Mouse (Mus musculus) stomach, postnatal 0 days (tissue): ENCODE results near the gene Cd28.

Experiments
- CTCF ChIP-seq: IDR thresholded peaks from 2 replicates; pipeline ENCODE4 v1.5.1; 2016; ENCODE audit warnings: antibody characterized with exemption, low read depth, mild to moderate bottlenecking, moderate library complexity
- EP300 ChIP-seq: optimal IDR thresholded peaks from 2 replicates; pipeline ENCODE3; 2016; ENCODE audit warnings: antibody characterized with exemption

DNA sequence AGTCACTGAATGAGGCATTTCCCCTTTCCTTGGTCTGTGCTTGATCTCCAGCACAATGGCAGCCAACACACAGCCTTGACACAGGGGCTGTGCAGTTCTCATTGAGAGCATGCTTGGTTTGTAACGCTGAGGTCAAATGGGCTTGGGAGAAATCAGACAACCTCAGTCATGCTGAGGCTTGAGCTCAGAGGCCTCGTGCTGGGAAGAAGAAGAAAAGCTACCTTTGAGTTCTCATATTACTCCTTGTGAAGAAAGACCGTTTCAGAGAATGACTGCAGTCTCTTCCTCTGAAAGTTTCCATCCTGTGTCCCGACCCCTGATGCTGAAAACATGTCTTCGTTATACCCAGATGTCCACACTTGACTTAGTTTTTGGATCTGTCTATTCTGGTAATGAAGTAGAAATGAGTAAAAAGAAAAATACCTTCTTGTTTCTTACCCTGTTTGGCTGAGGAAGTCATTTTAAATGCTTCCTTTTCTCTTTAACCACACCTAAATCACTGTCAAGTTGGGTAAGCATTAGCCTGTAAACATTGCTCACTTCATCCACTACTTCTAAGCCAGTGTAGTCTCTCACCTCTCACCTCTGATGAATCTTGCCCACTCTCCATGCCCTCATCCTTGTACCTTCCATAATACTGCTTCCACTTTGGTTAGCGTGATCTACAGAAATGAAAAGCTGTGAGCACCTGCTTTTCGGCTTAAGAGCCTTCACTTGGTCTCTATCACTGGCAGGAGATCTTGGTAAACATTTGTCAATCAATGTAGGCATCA lies 43.1 kb downstream of the Cd28 start:
- TF ChIP-seq CTCF (no peak), EP300 (no peak)
